Mouse (Mus musculus) limb, embryonic 10.5 days (tissue): Measurements from ENCODE around the gene Mettl24. TPM values are rescaled to one million over a fixed set of nuclear protein-coding genes. Genes with fewer than 3 reads are reported as not detected.

Experiments used
- DNase-seq: peaks from one replicate; pipeline ENCODE4 v3.0.0-alpha.2; 2017; ENCODE audit warnings: low spot score
- H3K27ac ChIP-seq: fragments of 300-500 bp; sonication (generic); 2 replicates; pipeline ENCODE4 v1.5.1; 2016; ENCODE audit warnings: mild to moderate bottlenecking
- H3K27me3 ChIP-seq: fragments of 300-500 bp; sonication (generic); 2 replicates; pipeline ENCODE4 v1.6.1; 2016; ENCODE audit warnings: low read depth, mild to moderate bottlenecking; ENCODE audit not compliant: poor library complexity, severe bottlenecking
- H3K36me3 ChIP-seq: fragments of 300-500 bp; sonication (generic); 2 replicates; pipeline ENCODE4 v1.6.1; 2016; ENCODE audit warnings: mild to moderate bottlenecking, moderate library complexity
- H3K4me1 ChIP-seq: fragments of 300-500 bp; sonication (generic); 2 replicates; pipeline ENCODE4 v1.6.1; 2016
- H3K4me3 ChIP-seq: fragments of 300-500 bp; sonication (generic); 2 replicates; pipeline ENCODE4 v1.5.1; 2016; ENCODE audit warnings: mild to moderate bottlenecking, moderate library complexity
- H3K9me3 ChIP-seq: fragments of 300-500 bp; sonication (generic); replicated peaks from 2 replicates; pipeline ENCODE4 v1.6.1; 2016; ENCODE audit warnings: mild to moderate bottlenecking
- WGBS: fragments of 180-500 bp; shearing (Covaris S2); methylation state at CpG from one replicate; pipeline ENCODE4 v1.1.7; 2016; 5-methylcytosine and 5-hydroxymethylcytosine counted together
- polyA plus RNA-seq: library from polyadenylated mRNA; unstranded; fragments of >200 nt; fragmentation: Nextera tagmentation; extraction: Ambion mirVana; gene quantifications from 2 replicates; pipeline ENCODE4 v1.2.1, GENCODE M21; 2016

The Mettl24 gene
- polyA plus RNA-seq = 1.6 and 1.8 TPM in 2 replicates

DNA sequence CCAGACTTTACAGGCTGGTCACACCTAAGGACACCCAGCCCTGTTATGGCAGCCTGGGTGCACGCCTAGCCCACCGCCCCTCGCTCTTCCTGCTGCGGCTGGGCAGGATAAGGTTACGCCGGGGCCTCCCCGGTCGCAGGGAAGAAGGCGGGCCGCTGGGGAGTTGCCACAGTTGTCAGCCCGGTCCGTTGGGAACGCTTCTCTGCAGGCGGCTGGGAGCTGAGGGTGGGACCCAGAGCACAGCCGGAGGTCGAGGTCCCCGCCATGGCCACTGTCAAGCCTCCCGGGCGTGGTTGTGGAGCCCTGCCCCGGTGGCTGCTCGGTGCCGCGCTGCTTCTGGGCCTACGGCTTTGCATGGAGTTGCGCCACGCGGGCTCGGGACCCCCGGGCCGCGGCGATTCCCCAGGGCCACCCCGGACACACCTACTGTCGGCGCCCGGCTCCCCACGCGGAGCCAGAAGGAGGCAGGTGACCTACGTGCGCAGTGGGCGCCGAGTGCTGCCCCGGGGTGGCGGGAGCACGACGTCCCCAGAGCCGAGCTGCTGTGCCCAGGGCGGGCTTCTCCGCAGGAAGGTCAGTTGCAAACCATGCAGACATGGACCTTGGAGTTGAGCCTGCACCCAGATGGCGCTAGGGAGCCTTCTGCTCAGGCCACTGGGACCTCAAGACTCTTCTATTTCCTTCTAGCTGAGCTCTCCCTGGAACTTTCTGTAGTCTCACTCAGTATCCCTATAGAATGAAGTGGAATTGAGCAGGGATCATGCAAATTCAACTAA is at the start of gene Mettl24:
TSS of gene Mettl24 (plus strand) at position 191 of the 776 bp plus-strand sequence.
- under 1% methylated on average over 50 of the region's 50 CpGs for WGBS

DNA sequence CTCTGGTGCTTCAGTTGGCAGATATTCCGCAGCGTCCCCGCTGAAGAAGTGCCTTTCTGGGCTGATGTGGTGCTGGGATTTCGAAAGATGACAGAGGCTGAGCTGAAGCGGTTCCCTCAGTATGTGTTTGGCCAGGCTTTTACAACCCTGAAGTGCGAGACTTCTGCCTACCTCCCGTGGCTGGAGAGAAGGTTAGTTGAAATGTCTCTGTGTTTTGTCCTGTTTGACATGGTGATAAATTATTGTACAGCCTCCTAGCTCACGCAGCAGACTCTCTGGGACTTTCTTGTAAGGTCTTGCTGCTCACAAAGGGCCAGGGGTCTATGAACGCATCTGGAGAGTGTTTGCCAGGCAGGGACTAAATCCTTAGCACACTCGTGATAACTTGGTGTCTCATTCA is 45.8 kb upstream of the Mettl24 start:
- no peak overlapping the region for H3K4me3 ChIP-seq
- H3K36me3 ChIP-seq = no peaks in the 10 kb centered on the region
- H3K4me1 ChIP-seq = peaks cover 41% of the 10 kb centered on the region
- 0 out of 2 replicates have a peak, but pooled peaks cover 5% of the 10 kb centered on the region for H3K27me3 ChIP-seq
- DNase-seq = no peak
- WGBS = 17% methylated on average over 10 of the region's 10 CpGs
- H3K27ac ChIP-seq = peak overlapping the region; percentile 63; the same call in 1 of the 2 replicates
- H3K9me3 ChIP-seq = no peaks in the 10 kb centered on the region

More for the DNA sequence above, at the start of gene Mettl24:
- Histone ChIP-seq H3K27me3 (no peaks in the 10 kb centered on the region), H3K4me1 (peaks cover 21% of the 10 kb centered on the region), H3K9me3 (no peaks in the 10 kb centered on the region), H3K36me3 (no peaks in the 10 kb centered on the region), H3K27ac (peak within 1 kb of the TSS; percentile 95), H3K4me3 (peak within 1 kb of the TSS; percentile 70)
- DNase-seq = peak; percentile 84

DNA sequence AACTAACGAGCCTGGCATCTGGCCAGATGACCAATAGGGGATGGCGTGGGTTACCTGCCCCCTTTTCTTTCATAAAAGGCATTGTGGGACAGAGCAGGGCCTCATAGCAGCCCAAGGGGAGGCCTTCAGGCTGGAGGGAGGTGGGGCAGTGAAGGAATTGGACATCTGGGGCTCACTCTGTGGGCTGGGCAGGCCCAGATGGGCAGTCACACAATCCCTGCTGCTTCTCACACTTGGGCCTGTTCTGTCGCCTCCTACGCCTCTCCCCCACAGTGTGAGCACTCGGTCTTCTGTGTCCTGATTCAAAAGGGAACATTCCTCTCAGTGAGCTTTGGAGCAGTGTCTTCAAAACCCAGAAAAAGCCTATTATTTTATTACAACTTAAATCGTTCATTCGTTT is 44.8 kb upstream of the Mettl24 start:
- Histone ChIP-seq H3K4me1 (peaks cover 41% of the 10 kb centered on the region), H3K27ac (peak overlapping the region; percentile 81)
- DNase-seq = no peak

DNA sequence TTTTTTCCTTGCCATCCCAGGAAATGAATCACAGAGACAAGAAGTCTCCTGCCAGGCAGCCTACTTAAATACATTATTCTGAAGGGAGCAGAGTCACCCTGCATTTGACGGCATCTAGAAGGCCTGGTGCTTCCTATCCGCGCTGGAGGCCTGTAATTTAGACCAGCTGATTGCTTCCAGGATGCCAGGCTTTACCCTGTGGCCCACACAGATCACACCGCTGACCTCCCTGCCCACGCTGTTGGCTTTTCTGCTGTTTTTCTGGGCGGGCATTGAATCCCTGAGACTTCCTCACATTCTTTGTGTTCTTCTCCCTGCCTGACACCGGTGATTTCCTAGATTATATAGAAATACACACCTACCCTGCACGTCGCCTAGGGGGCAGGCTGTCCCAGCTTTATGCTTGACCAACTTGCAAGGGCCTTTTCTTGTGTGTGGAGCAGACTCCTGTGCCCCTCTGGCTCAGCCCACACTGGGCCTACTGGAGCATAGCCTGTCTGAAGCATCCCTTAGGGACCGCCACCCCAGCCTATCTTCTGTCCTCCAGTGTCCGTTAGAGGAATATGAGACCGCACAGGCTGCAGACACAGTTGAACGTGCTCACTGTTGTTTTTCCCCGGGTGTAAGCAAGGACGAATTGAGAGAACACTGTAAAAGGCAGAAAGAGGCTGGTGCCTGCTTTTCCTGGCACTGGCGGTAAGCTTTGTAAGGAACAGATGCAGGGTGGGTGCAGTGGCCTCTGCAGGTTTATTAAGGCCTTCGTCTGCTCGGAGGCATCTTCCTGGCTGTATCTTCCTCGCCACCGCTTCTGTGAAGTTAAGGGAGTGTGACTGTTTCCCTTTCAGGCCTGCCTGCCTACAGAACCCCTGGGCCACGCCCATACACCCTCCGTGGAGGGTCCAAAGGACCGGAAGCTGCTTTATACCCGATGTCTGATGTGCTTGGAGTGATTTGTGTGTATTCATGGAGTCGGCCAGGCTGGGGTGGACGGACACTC is 44.0 kb upstream of the Mettl24 start:
- Histone ChIP-seq H3K36me3 (no peaks in the 10 kb centered on the region), H3K4me3 (no peak overlapping the region), H3K27me3 (0 out of 2 replicates have a peak, but pooled peaks cover 5% of the 10 kb centered on the region), H3K9me3 (no peaks in the 10 kb centered on the region), H3K4me1 (peaks cover 41% of the 10 kb centered on the region), H3K27ac (peak overlapping the region; percentile 74)
- DNase-seq = peak; percentile 28
- 57% methylated on average over 26 of the region's 26 CpGs for WGBS

More for the DNA sequence above, 44.8 kb upstream of the Mettl24 start:
- Histone ChIP-seq H3K9me3 (no peaks in the 10 kb centered on the region), H3K27me3 (0 out of 2 replicates have a peak, but pooled peaks cover 5% of the 10 kb centered on the region), H3K36me3 (no peaks in the 10 kb centered on the region), H3K4me3 (peak overlapping the region; percentile 26)
- WGBS = 47% methylated on average over 7 of the region's 7 CpGs

DNA sequence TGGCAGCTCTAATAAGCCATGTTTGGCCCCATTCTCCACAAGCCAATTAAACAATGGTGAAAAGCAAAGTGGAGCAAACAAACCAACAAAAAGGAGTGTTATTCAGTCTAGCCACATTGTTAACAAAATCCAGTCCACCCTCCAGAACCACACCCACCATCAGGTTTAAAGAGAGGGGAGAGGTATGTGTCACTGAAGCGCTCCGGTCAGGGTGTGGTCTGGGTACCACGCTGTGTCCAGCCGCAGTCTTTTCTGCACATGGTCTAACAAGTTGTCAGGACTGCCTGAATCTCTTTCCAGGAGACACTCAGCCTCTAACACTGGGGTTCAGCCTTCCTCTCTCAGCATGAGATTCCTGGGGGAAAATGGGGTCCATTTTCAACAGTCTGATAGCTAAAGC is 42.7 kb upstream of the Mettl24 start:
- 89% methylated on average over 4 of the region's 4 CpGs for WGBS

DNA sequence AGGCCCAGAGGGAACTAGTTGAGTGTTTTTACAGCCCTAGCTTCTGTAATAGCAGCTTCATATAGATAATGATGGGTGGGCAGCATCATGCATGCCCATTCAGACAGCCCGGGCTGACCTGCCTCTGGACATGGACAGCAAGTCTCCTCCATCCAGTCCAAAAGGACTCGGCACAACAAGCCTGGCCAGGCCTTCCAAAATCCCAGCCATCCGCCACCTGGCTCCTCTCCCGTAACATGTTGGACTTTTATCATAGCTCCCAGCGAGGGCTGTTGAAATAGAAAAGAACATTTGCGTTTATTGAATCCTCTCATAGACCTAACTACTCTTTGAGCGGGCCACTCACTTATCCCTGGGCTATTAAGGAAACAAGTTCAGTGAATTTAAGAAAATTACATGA is 41.2 kb upstream of the Mettl24 start:
- no peaks in the 10 kb centered on the region for H3K36me3 ChIP-seq
- H3K4me1 ChIP-seq = peaks cover 35% of the 10 kb centered on the region
- no peak overlapping the region for H3K4me3 ChIP-seq
- 0 out of 2 replicates have a peak, but pooled peaks cover 3% of the 10 kb centered on the region for H3K9me3 ChIP-seq
- peak; percentile 26 for DNase-seq
- H3K27me3 ChIP-seq = peaks cover 11% of the 10 kb centered on the region; the same call in 1 of the 2 replicates
- 87% methylated on average over 7 of the region's 7 CpGs for WGBS
- H3K27ac ChIP-seq = no peak overlapping the region

More for the DNA sequence above, 42.7 kb upstream of the Mettl24 start:
- H3K4me1 ChIP-seq = peaks cover 41% of the 10 kb centered on the region
- no peak overlapping the region for H3K4me3 ChIP-seq
- 0 out of 2 replicates have a peak, but pooled peaks cover 5% of the 10 kb centered on the region for H3K27me3 ChIP-seq
- DNase-seq = no peak
- no peaks in the 10 kb centered on the region for H3K36me3 ChIP-seq
- no peaks in the 10 kb centered on the region for H3K9me3 ChIP-seq
- H3K27ac ChIP-seq = no peak overlapping the region

DNA sequence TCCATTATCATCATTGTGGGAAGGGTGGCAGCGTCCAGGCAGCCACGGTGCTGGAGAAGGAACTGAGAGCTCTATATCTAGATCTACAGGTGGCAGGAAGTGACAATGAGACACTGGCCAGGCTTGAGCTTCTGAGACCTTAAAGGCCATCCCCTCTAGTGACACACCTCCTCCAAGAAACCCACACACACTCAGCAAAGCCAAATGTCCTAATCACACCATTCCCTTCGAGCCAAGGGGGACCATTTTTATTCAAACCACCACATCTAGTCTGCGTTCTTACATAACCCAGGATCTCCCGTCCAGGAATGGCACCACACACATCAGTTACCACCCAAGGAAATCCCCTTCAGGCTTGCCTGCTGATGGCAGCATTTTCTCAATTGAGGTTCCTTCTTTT is 40.0 kb upstream of the Mettl24 start:
- no peak for DNase-seq
- H3K4me1 ChIP-seq = peaks cover 24% of the 10 kb centered on the region
- 82% methylated on average over 5 of the region's 5 CpGs for WGBS
- H3K27me3 ChIP-seq = peaks cover 11% of the 10 kb centered on the region; the same call in 1 of the 2 replicates
- no peak overlapping the region for H3K4me3 ChIP-seq
- no peaks in the 10 kb centered on the region for H3K36me3 ChIP-seq
- H3K9me3 ChIP-seq = 0 out of 2 replicates have a peak, but pooled peaks cover 3% of the 10 kb centered on the region
- no peak overlapping the region for H3K27ac ChIP-seq

DNA sequence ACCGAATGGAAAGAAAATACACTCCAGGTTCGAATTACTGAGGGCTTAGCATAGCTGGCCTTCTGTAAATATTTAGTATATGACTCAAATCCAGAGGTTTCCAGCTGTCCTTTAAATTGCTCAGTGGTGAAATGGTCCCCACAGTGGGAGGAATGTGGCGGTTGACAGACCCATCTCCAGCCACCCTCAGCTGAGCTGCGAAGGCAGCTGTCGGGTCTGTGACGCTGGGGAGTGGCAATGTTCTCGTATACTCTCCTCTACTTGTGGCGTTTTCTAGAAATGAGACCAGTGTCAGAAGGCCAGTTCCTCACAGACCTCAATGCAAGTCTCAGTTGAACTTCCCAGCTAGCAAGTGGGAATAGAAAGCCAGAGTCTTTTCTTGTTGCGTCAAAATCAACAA is 38.6 kb upstream of the Mettl24 start:
- peak; percentile 16 for DNase-seq
- H3K27me3 ChIP-seq = peaks cover 11% of the 10 kb centered on the region; the same call in 1 of the 2 replicates
- WGBS = 79% methylated on average over 9 of the region's 9 CpGs

DNA sequence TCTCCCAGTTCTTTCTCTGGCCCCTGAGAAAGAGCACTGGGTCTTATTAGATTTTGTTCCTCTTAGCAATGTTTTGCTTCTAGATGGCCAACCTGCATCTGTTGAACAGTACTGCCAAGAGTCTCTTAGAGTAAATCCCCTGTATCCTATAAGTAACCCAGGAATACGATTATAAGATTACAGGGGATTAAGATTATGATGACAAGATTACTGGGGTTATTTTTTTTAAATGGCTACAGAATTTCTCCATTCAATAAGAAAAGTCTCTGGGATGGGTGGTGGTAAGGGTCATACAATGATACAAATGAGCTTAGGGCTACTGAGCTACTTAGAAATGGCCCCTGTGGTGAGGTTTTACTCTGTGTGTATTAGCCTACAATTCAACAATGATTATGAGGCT is 37.7 kb upstream of the Mettl24 start:
- 87% methylated on average over 1 of the region's 1 CpGs for WGBS
- no peaks in the 10 kb centered on the region for H3K36me3 ChIP-seq

More for the DNA sequence above, 38.6 kb upstream of the Mettl24 start:
- H3K27ac ChIP-seq = no peak overlapping the region
- H3K9me3 ChIP-seq = 0 out of 2 replicates have a peak, but pooled peaks cover 3% of the 10 kb centered on the region
- peaks cover 11% of the 10 kb centered on the region for H3K4me1 ChIP-seq
- H3K4me3 ChIP-seq = no peak overlapping the region
- H3K36me3 ChIP-seq = no peaks in the 10 kb centered on the region

DNA sequence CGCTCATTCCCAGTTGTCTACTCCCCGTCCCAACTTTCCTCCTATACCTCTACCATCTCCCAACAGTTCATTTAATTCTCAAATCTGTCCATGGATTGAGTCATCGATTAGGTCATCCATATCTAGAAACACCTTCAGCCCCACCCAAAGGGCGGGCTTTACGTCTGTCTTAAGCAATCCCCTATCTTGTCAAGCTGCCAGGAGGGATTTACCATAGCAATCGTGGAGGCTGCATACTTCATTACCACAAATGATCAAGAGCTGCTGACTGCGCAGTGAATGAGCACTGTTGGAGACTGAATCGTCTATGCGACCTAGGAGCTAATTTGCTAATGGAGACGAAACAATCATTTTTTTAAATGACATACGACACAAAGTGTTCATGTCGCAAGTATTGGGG is 34.3 kb upstream of the Mettl24 start:
- DNase-seq = no peak
- peaks cover 4% of the 10 kb centered on the region for H3K4me1 ChIP-seq
- no peaks in the 10 kb centered on the region for H3K36me3 ChIP-seq
- H3K9me3 ChIP-seq = 0 out of 2 replicates have a peak, but pooled peaks cover 3% of the 10 kb centered on the region
- peaks cover 5% of the 10 kb centered on the region; the same call in 1 of the 2 replicates for H3K27me3 ChIP-seq
- no peak overlapping the region for H3K4me3 ChIP-seq
- WGBS = 92% methylated on average over 12 of the region's 12 CpGs
- H3K27ac ChIP-seq = no peak overlapping the region

More for the DNA sequence above, 37.7 kb upstream of the Mettl24 start:
- Histone ChIP-seq H3K27me3 (peaks cover 11% of the 10 kb centered on the region; the same call in 1 of the 2 replicates), H3K4me1 (peaks cover 7% of the 10 kb centered on the region; the same call in 1 of the 2 replicates), H3K4me3 (no peak overlapping the region), H3K27ac (no peak overlapping the region), H3K9me3 (0 out of 2 replicates have a peak, but pooled peaks cover 3% of the 10 kb centered on the region)
- DNase-seq = no peak

DNA sequence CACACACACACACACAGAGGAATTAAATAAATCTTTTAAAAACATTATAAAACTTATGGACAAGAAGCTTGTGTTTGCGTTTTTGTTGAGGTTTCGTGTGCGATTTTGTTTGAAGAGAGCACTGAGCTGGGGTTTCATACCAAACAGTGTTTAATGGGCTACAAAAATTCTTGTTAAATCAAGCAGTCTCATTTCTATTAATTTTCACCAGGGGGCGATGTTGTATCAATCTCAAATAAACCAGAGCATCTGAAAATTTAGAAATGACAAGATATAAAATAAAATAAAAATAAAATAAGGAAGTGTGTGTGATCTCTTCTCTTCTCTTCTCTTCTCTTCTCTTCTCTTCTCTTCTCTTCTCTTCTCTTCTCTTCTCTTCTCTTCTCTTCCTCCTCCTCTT is 33.4 kb upstream of the Mettl24 start:
- 34% methylated on average over 4 of the region's 4 CpGs for WGBS
- Histone ChIP-seq H3K27ac (no peak overlapping the region), H3K36me3 (no peaks in the 10 kb centered on the region), H3K4me3 (no peak overlapping the region), H3K9me3 (0 out of 2 replicates have a peak, but pooled peaks cover 3% of the 10 kb centered on the region), H3K27me3 (peaks cover 5% of the 10 kb centered on the region; the same call in 1 of the 2 replicates), H3K4me1 (peaks cover 10% of the 10 kb centered on the region)
- DNase-seq = no peak

DNA sequence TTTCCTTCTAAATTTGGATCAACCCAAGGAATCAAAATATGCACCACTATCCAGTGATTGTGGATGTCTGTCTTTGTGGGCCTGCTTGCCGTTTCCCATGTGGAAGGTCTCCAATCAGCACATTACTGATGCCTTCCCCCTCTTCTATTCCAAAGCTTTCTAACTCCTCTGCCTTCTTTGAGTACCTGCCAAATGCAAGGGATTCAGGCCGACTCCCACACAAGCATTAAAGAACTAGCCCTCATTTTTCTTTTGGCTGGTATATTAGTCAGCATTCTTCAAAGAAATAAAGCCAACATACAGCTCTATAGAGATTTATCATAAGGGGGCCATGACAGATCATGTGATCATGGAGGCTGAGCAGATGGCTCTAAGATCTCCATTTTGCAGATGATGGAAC is 31.4 kb upstream of the Mettl24 start:
- H3K4me3 ChIP-seq = no peak overlapping the region
- no peaks in the 10 kb centered on the region for H3K27me3 ChIP-seq
- no peaks in the 10 kb centered on the region for H3K9me3 ChIP-seq
- 82% methylated on average over 2 of the region's 2 CpGs for whole genome bisulfite sequencing
- DNase-seq = no peak
- H3K27ac ChIP-seq = no peak overlapping the region
- no peaks in the 10 kb centered on the region for H3K36me3 ChIP-seq
- H3K4me1 ChIP-seq = peaks cover 10% of the 10 kb centered on the region
